Mouse (Mus musculus) heart, embryonic 14.5 days (tissue): ENCODE data around the gene Trim75. TPM values are rescaled to one million over a fixed set of nuclear protein-coding genes. Genes with fewer than 3 reads are reported as not detected.

ENCODE experiments used
- ATAC-seq: fragments of 200-750 bp; cut with Nextera tagmentation; 2 replicates; pipeline ENCODE4 v1.8.0; 2017; ENCODE audit warnings: low read depth, moderate TSS enrichment; ENCODE audit not compliant: insufficient number of reproducible peaks, insufficient read depth, low FRiP score
- H3K27ac ChIP-seq, 2 experiments: fragments of 200-500 bp in 1 of 2; fragments of 300-500 bp in 1 of 2; sonication (generic) in 1 of 2; replicated peaks in 1 of 2; 2 replicates each; pipeline ENCODE4 v1.5.1; 2012 to 2014; ENCODE audit warnings: low read depth in 2 of 2, low read length in 2 of 2, control low read depth in 1 of 2, mild to moderate bottlenecking in 1 of 2, mixed read lengths in 1 of 2; ENCODE audit not compliant: control insufficient read depth in 1 of 2, insufficient read depth in 1 of 2
- H3K27me3 ChIP-seq: fragments of 300-500 bp; sonication (generic); 2 replicates; pipeline ENCODE4 v1.6.1; 2014; ENCODE audit warnings: mild to moderate bottlenecking, low read length, control low read depth; ENCODE audit not compliant: control insufficient read depth, insufficient read depth
- H3K36me3 ChIP-seq: fragments of 300-500 bp; sonication (generic); 2 replicates; pipeline ENCODE4 v1.6.1; 2014; ENCODE audit warnings: mild to moderate bottlenecking, control low read depth, low read length, mixed read lengths; ENCODE audit not compliant: control insufficient read depth, insufficient read depth
- H3K4me1 ChIP-seq, 2 experiments: fragments of 200-500 bp in 1 of 2; fragments of 300-500 bp in 1 of 2; sonication (generic) in 1 of 2; 2 replicates each; pipeline ENCODE4 v1.6.1; 2012 to 2014; ENCODE audit warnings: low read length in 2 of 2, control low read depth in 1 of 2, mixed read lengths in 1 of 2; ENCODE audit not compliant: control insufficient read depth in 2 of 2, insufficient read depth in 2 of 2
- H3K4me2 ChIP-seq: fragments of 300-500 bp; sonication (generic); 2 replicates; pipeline ENCODE4 v1.6.1; 2014; ENCODE audit warnings: mild to moderate bottlenecking, low read length
- H3K4me3 ChIP-seq, 2 experiments: fragments of 200-500 bp in 1 of 2; fragments of 300-500 bp in 1 of 2; sonication (generic) in 1 of 2; 2 replicates each; pipeline ENCODE4 v1.5.1; 2012 to 2014; ENCODE audit warnings: low read length in 2 of 2, mild to moderate bottlenecking in 2 of 2, control low read depth in 1 of 2, low read depth in 1 of 2, moderate library complexity in 1 of 2; ENCODE audit not compliant: control insufficient read depth in 1 of 2, insufficient read depth in 1 of 2
- H3K9ac ChIP-seq: fragments of 300-500 bp; sonication (generic); 2 replicates; pipeline ENCODE4 v1.6.1; 2014; ENCODE audit warnings: mild to moderate bottlenecking, low read length
- H3K9me3 ChIP-seq: fragments of 300-500 bp; sonication (generic); 2 replicates; pipeline ENCODE4 v1.6.1; 2016; ENCODE audit warnings: low read length, control low read depth; ENCODE audit not compliant: control insufficient read depth
- WGBS: fragments of 180-500 bp; shearing (Covaris S2); extraction: QIAGEN DNeasy Blood & Tissue Kit; methylation state at CpG from one replicate; pipeline ENCODE4 v1.1.7; 2014; 5-methylcytosine and 5-hydroxymethylcytosine counted together
- polyA plus RNA-seq: library from polyadenylated mRNA; unstranded; fragments of >200 nt; fragmentation: Nextera tagmentation; extraction: Ambion mirVana; gene quantifications from 2 replicates; pipeline ENCODE4 v1.2.1, GENCODE M21; 2014

Gene Trim75
- polyA plus RNA-seq: 0.11 TPM in 1 of 2 replicates, not detected in the other

GRCm38 (mm10) chr8:64987731-64988130, at the start of gene Trim75:
Gene Trim75 (minus strand): TSS chr8:64987831.
- WGBS: 87% methylated on average over 4 of the region's 4 CpGs
- H3K4me2 ChIP-seq: no peak within 1 kb of the TSS
- H3K9ac ChIP-seq: no peak within 1 kb of the TSS
- no peak within 1 kb of the TSS for H3K27ac ChIP-seq
- no peak within 1 kb of the TSS for H3K4me3 ChIP-seq
- no peaks in the 10 kb centered on the region for H3K4me1 ChIP-seq
- H3K9me3 ChIP-seq: 0 out of 2 replicates have a peak, but pooled peaks cover 3% of the 10 kb centered on the region
- no peaks in the 10 kb centered on the region for H3K27me3 ChIP-seq
- no peaks in the 10 kb centered on the region for H3K36me3 ChIP-seq
- ATAC-seq: no peak

GRCm38 (mm10) chr8:65037117-65037533, 49.5 kb upstream of the Trim75 start, which contains the start of gene Apela:
Gene Apela (minus strand): TSS chr8:65037336.
- Histone ChIP-seq H3K27me3 (no peaks in the 10 kb centered on the region), H3K9ac (peak within 1 kb of the TSS; percentile 30), H3K4me1 (peaks cover 2% of the 10 kb centered on the region in 2 experiments; a peak in 1 of 4 replicates), H3K9me3 (no peaks in the 10 kb centered on the region), H3K27ac (no peak within 1 kb of the TSS), H3K4me3 (peak within 1 kb of the TSS; percentile 28 to 43), H3K36me3 (no peaks in the 10 kb centered on the region), H3K4me2 (peak within 1 kb of the TSS; percentile 73)
- peak; percentile 54; the same call in 1 of the 2 replicates for ATAC-seq
- under 1% methylated on average over 8 of the region's 8 CpGs for WGBS

DNA sequence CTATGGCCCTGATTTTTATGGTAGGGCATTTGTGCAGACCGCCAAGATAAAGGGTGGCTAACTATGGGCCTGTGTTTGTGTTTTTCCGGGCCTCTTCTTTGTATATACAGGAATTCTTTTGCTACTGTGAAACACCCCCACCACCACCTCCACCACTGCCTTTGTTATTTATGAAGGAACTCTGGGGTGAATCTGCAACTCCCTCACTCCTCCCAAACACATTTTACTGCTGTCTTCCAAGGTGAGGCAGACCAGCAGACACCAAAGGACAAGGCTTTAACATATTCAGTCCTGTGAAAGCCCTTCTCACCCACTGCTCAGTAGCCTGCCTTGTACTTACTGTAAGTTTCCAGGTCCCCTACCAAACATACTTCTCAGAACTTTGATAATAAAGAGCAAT, 46.5 kb upstream of the Trim75 start:
- H3K9ac ChIP-seq: no peak overlapping the region
- WGBS: 66% methylated on average over 2 of the region's 2 CpGs
- peaks cover 2% of the 10 kb centered on the region in 2 experiments; a peak in 1 of 4 replicates for H3K4me1 ChIP-seq
- no peaks in the 10 kb centered on the region for H3K36me3 ChIP-seq
- H3K27me3 ChIP-seq: no peaks in the 10 kb centered on the region
- H3K4me2 ChIP-seq: no peak overlapping the region
- no peak overlapping the region for H3K4me3 ChIP-seq
- no peak for ATAC-seq
- no peak overlapping the region for H3K27ac ChIP-seq
- H3K9me3 ChIP-seq: no peaks in the 10 kb centered on the region

DNA sequence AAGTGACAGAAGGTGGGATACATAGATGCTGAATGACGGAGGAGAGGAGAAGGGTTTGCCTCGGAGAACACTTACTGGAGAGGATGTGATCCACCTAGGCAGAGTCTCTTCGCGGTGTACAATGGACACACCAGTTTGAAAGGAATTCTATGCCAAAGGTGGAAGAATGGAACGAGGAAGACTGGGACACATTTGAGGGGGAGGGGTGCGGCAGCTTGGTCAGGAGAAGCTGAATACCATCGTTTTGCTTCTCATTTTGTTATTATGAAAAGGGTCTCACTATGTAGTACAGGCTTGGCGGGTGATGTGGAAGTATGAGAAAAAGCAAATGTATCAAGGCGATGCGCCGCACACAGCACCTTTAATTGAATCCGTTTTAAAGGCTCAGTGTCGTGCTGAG, 45.4 kb upstream of the Trim75 start:
- Histone ChIP-seq H3K36me3 (no peaks in the 10 kb centered on the region), H3K27me3 (no peaks in the 10 kb centered on the region), H3K9me3 (no peaks in the 10 kb centered on the region), H3K9ac (no peak overlapping the region), H3K4me1 (peaks cover 2% of the 10 kb centered on the region in 2 experiments; a peak in 1 of 4 replicates), H3K4me2 (no peak overlapping the region), H3K27ac (no peak overlapping the region), H3K4me3 (no peak overlapping the region)
- no peak for ATAC-seq
- WGBS: 82% methylated on average over 13 of the region's 13 CpGs

DNA sequence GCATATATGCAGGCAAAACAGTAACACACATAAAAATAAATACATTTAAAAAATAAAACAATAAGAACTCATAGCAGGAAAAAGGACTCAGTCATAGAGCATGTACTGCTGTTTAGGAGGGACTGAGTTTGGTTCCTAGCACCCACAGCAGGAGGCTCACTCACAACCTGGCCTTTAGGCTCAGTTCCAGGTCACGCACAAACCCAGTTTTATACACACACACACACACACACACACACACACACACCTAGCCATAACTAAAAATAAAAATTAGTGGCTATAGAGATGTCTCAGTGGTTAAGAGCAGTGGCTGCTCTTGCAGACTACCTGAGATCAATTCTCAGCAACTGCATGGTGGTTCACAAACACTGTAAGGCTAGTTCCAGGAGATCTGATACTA, 44.5 kb upstream of the Trim75 start:
- H3K4me2 ChIP-seq: no peak overlapping the region
- H3K9me3 ChIP-seq: no peaks in the 10 kb centered on the region
- no peaks in the 10 kb centered on the region for H3K36me3 ChIP-seq
- ATAC-seq: no peak
- H3K4me1 ChIP-seq: peaks cover under 1 to 2% of the 10 kb centered on the region in 2 experiments; a peak in 1 of 4 replicates
- no peaks in the 10 kb centered on the region for H3K27me3 ChIP-seq
- H3K9ac ChIP-seq: no peak overlapping the region
- no peak overlapping the region for H3K4me3 ChIP-seq
- 85% methylated on average over 1 of the region's 1 CpGs for WGBS
- H3K27ac ChIP-seq: no peak overlapping the region

GRCm38 (mm10) chr8:65030735-65031485, 43.3 kb upstream of the Trim75 start:
- WGBS: 74% methylated on average over 4 of the region's 4 CpGs
- 0 out of 4 replicates have a peak, but pooled peaks cover 0 to 2% of the 10 kb centered on the region in 2 experiments for H3K4me1 ChIP-seq
- no peaks in the 10 kb centered on the region for H3K9me3 ChIP-seq
- H3K27ac ChIP-seq: no peak overlapping the region
- H3K9ac ChIP-seq: no peak overlapping the region
- no peaks in the 10 kb centered on the region for H3K36me3 ChIP-seq
- H3K4me3 ChIP-seq: no peak overlapping the region
- ATAC-seq: no peak
- no peak overlapping the region for H3K4me2 ChIP-seq
- H3K27me3 ChIP-seq: no peaks in the 10 kb centered on the region

DNA sequence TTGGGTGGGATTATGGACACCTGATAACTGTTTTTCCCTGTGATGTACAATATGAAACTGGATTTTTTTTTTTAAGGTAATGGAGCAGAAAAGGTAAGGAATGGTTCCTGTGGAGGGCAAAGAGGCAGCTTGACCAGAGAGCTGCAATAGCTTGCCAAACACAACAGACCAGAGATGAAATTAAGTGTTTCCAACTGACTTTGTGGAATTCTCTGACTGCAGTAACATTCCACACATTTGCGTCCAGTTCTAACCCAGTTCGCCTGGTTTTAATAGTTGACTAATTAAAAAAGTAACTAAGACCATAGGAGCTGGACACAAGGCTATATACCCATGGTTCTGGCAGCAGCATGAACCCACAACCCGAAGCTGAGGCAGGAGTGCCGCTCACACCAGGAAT, 42.1 kb upstream of the Trim75 start:
- no peak for ATAC-seq

More for the DNA sequence above, 42.1 kb upstream of the Trim75 start:
- Histone ChIP-seq H3K27ac (no peak overlapping the region), H3K4me3 (no peak overlapping the region), H3K9ac (no peak overlapping the region), H3K36me3 (no peaks in the 10 kb centered on the region), H3K4me1 (no peaks in the 10 kb centered on the region), H3K9me3 (no peaks in the 10 kb centered on the region), H3K4me2 (no peak overlapping the region), H3K27me3 (no peaks in the 10 kb centered on the region)
- 79% methylated on average over 4 of the region's 4 CpGs for WGBS
